Mouse (Mus musculus) lung, adult 18-20 months (tissue): ENCODE results near the gene Ift43.

Experiments
- DNase-seq, 2 experiments: peaks; one replicate each; pipeline ENCODE4 v3.0.0; 2022; ENCODE audit warnings: mixed read lengths in 2 of 2

Gene Ift43

DNA sequence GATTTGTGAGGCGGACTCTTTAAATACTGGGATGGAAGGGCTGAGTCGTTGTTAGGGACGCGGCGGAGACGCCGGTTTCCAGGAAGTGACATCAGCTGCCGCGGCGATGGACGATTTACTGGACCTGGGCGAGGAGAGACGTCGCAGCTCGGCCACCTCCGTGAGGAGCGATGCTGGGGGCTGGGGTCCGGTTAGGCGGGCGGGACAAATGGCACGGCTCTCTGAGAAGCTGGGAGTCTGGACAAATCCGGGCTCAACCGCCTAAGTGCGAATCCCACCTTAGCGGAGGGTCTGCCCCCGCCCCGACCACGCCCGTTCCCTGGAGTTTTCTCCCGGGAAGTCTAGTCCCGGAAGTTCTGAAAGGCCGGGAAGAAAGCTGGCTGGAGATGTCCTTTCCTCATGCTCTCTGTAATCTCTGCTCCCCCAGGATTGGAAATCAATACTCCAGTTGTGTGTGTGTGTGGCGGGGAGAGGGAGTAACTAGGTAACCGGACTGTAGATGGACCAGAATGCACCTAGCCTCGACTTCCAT lies at the start of gene Ift43:
TSS of gene Ift43 (plus strand) at position 61 of the 532 bp plus-strand sequence.
- peak; percentile 87 to 89 for DNase-seq

DNA sequence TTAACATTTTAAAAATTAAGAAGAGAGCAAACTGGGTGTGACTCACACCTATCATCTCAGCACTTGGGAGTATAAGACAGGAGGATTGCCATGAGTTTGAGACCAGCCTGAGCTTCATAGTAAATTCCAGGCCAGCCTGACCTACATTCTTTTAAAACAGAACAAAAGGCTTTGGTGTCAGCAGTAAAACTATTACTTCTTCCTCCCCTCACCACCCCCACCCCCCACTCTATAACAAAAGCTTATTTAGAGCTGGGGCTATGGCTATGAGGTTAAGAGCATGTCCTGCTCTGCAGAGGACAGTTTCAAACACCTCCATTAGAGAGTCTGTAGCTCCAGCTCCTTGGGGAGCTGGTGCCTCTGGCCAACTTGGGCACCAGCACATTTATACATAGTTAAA lies 46.8 kb upstream of the Ift43 start:
- no peak for DNase-seq

DNA sequence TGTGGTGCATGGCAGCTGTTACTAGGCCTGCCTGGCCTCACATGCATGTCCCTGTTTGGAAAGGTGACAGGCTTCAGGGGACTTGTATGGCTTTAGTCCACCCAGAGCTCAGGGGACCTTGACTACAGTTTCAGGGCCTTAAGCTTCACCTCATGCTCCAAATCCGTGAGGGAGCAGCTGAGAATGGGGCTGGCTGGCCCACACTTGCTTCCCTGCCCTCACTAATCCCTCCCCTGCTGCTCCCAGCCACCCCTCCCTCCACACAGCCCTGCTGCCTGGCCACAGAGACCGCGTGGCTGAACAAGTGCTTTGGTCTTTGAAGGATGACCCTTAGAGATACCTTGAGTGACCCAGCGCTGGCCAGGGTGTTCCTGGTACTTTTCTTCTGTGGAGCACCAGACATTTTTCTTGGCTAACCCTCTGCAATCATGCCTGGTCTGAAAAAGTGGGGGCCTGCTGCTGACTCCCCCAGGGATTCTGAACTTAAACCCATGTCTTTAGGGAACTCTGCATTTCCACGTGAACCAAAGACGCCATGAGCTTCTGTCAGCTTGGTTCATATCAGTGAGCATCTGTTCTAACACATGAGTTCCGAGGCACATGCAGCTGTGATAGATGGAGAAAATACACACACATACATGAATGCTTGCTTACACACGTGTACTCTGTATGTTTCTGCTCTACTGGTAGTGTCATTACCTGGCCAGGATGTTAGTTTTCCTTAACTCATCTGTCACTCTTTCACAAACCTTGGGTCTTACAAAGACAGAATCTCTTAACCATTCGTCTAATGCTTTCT lies 45.8 kb upstream of the Ift43 start:
- DNase-seq = no peak

DNA sequence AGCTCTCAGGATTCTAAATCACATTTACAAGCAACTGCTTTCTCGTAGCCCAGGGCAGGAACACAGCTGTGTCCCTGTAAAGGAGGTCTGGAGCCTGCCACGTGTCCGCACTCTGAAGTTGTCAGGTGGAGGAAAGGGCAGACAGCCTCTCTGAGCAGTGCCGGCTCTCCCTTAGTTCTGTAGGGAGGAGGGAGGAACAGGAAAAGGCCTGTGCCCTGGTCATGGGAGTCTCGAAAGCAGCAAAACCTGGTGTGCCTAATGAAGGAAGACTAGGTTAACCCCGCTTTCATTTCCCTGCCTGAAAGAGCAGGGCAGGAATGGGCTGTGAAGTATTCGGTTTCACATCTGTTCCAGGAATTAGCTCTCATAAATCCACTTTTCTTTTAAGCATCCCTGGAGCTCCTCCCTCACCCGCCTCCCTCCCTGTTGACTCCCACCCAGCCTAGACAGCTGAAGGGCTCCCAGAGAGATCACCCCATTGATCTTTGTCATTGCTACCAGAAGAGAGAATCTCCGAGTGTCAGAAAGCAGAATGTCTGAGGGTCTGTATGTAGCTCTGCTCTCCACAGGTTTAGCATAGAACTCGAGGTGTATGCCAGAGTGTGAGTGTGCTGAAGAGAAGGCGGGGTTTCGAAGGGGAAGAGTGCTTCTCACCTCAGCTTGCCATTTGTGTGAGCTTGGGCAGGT lies 45.0 kb upstream of the Ift43 start:
- DNase-seq = peak; percentile 17 to 31

DNA sequence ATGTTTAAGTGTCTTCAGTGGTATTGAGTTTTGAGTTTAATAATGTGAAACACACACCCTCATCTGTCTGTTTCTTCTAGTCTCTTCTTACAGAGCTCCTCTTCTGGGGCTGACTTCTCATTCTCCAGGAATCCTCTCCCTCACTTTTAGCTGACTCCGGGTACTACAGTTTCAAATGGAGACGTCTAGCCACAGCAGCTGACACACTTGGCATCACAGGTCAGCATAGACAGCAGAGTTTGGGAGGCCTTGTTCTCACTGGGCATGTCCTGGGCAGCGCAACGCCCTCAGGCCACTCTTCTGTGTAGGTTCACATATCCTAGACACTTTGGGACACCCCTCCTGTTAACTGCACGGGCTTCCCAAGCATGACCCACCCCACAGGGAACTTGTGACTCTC lies 43.3 kb upstream of the Ift43 start:
- no peak for DNase-seq

DNA sequence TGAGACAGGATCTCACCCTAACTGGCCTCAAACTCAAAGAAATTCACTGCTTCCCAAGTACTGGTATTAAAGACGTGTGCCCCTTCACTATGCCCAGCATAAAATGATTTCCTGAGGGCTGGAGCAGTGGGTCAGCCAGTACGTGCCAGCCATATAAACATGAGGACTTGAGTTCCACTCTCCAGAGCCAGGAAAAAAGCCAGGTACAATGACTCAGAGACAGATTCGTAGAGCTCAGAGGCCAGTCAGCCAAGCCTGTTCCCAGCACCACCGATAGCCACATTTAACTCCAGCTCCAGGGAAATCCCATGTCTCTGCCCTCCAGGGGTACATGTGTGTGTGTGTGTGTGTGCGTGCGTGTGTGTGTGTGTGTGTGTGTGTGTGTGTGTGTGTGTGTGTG lies 42.6 kb upstream of the Ift43 start:
- no peak for DNase-seq

DNA sequence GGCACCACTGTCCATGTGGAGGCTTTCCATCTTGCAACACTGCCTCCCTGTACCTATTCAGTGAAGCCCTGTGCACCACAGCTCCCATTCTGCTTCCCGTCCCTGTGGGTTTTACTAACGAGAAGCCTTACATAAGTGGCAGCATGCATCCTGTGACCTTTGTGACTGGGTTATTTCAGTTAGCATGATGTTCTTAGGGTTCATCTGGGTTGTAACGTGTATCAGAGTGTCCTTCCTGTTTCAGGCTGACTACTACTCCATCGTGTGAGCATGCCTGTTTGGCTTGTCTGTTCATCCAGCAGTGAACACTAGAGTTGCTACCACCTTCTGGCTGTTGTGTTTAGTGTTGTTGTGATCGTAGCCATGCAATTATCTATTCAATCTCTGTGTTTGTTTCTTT lies 36.2 kb upstream of the Ift43 start:
- DNase-seq = peak; percentile 20 to 29

DNA sequence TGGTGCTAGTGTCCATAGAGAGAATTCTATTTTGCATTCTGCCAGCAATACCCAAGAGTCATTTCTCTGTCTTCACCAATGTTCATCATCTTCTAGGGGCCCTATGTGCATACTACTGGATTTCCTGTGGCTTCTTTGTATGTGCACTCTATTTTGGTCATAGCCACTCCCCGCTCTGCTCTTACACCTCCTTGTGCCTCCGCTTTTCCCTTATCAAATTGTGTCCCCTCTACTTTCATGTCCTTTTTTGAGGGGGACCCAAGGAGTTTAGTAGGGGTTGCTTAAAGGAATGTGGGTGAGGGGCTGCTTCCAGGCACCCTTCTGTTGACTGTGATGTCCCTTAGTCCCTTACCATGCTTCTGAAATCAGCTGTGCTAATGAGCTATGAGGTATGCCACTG lies 35.6 kb upstream of the Ift43 start:
- DNase-seq = no peak

DNA sequence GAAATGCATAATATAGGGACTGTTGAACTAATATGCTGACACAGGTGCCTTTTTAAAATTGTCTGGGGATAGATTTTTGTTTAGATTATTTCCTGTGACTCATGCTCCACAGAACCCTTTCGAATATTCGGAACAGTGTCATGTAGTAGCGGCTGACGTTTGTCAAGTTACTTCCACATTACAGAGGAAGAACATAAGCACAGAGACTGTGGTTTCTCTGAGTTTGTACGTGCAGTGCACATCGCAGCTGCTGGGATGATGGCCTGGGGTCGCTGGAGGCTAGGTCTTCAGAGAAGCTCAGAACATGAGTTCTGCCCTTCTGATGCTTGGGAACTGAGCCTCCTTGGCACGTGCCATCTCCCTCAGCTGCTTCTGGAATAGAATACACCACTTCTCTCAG lies 35.0 kb upstream of the Ift43 start:
- DNase-seq = no peak

DNA sequence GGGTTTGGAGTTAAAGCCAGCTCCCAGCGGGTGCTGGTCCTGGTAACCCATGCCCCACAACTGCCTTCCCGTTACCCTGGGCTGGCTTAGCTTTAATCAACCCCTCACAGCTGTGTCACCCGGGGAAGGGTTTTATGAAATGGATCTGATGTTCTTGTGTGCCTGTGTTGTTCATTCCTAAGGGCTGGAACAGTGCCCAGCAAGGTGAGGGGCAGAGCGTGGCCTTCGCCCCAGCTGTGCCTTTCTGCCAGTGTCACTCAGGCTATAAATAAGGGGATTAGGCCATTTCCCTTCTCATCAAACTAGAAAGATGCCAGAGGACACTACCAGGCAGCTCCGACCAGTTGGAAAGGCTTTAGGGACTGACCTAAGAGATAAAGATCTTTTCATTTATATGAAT lies 32.5 kb upstream of the Ift43 start:
- no peak for DNase-seq

DNA sequence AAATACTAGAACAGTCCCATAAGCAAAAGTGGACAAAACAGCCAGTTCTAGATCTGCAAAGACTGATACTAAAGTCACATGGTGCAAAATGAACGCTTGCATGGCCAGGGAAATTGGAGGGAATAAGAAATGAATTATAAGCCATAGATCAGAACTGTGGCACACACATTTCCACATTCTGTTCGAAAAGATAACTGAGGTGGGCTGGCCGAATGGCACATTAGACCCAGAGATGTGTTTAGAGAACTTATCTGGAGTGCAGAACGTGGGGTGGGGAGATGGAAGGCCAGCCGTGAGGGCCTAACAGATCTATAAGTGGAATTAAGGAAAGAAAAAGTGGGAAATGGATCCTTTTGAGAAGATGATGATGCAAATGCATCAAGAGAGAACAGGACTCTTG lies 30.9 kb upstream of the Ift43 start:
- DNase-seq = no peak

DNA sequence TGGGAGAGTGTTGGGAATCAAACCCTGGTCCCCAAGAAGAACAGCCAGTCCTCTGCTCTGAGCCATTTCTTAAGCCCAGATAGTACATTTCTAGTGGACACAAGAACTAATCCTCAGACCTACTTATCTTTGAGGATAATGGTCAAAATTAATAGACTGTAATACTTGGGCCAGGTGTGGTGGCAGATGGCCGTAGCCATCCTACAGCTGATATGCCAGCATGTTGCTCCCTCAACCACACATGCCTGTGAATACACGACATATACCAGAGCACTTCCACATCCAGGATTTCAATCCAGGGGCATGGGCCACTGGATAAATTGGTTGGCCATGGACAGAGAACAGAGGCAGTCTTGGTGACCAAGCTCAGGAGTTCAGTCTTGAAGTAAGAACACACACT lies 27.0 kb upstream of the Ift43 start:
- DNase-seq = no peak

DNA sequence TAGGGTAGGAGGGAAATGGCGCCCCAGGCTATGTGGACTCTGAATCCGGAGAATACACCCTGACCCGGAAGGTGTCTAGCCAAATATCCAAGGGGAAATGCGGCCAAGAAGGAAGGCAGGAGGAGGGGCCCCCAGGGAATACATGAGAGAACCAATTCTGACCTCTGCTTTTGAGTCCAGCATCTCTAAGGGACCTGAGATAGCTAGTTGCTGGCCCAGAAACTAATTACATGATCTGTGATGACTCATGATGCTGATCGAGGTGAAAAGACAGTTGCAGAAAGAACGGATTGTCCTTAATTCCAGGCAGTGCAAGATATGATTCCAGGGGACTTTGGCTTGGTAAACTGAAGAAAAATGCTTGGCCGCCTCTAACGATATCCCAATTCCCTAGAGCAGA lies 25.4 kb upstream of the Ift43 start:
- no peak for DNase-seq

DNA sequence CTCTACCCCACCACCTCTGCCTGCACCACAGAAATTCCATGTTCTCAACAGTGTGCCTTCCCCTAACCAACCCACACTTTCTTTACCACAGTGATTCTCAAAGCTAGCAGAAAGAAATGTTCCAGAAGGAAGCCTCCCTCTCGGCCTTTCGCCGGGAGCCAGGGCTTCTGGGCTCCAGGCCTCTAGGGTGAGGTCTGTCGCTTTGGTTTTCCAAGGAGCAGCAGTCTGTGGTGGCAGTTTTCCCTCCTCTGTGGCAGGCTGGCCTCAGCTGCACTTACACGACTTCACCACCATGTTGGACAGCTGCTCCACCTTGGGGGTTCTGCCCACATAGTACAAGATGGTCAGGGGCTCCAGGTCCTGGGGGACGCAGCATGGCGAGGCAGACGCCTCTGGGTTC lies 24.8 kb upstream of the Ift43 start:
- DNase-seq = no peak

DNA sequence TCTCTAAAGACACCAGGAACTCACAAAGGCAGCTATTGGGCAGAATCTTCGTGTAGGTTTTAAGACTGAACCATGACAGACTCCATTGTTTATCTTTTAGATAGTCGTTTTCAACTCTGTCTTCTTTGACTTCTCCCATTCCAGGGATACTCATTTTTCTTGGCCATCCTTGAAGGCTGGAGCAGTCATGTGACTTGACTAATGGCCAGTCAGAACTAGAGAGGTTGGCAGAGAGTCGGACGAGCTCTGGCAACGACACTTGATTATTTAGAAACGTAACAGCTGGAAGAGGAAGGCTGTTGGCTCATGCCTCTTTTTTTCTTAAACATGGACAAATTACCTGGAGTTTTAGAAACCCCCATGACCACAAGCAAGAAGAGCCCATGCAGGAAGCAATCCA lies 23.0 kb upstream of the Ift43 start:
- DNase-seq = no peak

DNA sequence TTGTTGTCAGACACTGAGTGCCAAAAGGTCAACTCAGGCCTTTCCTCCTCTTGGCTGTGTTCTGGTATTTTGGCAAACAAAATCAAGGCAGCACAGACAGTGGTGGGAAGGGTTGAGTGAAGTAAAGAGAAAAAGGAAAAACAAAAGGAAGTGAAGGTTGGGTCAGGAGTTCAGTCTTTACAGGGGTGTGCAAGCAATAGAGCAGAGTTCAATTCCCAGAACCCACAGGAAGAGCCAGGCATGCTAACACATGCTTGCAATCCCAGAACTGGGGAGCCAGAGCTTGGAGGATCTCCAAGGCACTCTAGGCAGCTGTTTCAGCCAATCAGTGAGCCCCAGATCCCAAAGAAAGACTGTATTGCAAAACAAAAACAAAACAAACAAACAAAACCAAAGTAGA lies 17.5 kb upstream of the Ift43 start:
- no peak for DNase-seq

DNA sequence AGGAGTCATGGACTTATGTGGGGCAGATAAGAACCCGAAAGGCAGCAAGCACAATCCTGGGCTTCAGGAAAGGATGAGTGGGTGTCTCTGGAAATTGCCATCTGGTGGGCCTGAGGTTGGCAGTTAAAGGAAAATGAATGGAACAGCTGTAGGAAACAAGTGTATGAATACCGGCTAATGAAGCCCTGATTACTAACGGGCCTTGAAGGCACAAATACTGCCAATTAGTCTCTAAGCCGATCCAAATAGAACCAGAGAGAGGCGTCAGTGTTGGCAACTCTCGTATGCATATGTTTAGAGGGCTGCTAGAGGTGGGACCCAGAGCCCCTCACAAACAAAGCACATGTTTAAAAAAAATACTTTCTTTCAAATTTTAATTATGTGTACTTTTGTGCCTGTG lies 10.9 kb upstream of the Ift43 start:
- no peak for DNase-seq

DNA sequence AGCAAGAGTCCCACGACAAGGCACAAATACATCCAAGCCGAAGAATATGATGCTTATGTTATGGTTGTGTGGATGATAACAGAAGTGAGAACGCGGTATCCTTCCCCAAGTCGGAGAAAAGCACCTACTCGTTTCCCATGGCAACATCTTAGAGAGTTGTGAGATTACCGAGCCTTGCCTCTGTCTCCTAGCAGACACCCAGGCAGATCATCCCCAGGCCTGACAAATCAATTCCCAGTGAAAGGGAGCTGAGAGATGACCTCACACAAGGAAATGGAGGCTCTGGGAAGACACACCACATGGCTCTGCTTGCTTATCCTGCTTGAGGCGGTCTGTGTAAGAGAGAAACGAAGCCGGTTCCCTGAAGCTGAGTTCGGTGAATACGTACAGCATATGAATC lies 7.7 kb upstream of the Ift43 start:
- no peak for DNase-seq

DNA sequence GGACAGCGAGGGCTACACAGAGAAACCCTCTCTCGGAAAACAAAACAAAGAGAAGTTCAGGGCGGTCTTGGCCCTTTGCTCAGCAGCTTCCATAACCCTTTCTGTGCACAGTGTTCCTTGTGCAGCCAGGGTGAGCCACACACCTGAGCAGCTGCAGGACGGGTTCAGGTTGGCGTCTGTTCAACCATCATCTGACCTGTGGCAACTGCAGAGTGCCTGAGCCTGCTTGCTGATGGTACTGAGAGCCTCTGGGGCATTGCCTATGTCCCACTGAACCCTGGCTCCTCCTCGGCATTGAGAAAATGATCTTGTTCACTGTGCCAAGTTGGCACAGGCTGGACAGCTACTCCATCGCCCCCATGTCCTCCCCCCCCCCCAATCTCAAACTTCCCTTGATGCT lies 7.0 kb upstream of the Ift43 start:
- DNase-seq = no peak

DNA sequence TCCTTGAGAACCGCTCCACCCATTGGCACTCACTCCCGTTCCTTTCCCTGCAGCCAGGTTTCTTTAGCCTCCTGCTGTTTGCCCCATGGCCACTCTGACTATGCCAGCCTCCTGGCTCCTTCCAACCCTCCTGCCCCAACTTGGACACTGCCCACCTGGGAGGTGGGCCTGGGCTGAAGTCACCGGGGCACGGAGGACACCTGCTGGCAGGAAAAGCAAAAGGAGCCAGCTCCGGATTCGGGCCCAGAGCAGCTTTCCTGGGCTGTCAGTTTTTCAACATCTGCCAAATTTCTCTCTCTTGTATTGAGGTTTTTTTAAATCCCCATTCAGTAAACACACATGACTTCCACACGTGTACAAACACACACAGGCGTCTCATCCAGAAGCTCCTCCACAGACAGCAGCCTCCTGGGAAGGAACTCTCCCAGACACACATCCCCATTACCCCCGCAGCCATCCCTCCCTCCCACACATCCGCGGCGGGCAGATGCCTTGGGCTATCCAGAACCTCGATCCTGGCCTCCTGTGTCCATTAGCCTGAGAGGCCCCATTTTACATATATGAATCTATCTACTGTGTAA lies 5.9 kb upstream of the Ift43 start:
- peak; percentile 45 to 51 for DNase-seq

DNA sequence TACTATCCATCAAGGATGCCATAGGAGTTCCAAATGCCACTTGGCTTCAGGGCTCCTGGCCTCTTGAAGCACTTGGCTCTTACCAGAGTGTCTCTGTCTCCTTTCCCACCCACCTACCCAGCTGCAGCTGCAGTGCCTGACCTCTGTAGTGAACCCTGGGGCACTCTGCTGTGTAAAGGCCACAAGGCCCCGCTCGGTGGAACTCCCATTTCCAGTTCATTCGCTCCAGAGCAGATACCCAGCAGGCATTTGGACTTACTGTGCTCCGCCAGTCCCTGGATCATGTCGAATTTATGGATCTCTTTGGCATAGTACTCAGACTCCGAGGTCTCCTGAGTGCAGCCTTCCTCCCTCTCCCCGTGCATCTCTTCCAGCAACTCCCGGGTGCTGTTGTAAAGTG lies 5.0 kb upstream of the Ift43 start:
- DNase-seq = peak in 1 of 2 experiments; percentile 13

DNA sequence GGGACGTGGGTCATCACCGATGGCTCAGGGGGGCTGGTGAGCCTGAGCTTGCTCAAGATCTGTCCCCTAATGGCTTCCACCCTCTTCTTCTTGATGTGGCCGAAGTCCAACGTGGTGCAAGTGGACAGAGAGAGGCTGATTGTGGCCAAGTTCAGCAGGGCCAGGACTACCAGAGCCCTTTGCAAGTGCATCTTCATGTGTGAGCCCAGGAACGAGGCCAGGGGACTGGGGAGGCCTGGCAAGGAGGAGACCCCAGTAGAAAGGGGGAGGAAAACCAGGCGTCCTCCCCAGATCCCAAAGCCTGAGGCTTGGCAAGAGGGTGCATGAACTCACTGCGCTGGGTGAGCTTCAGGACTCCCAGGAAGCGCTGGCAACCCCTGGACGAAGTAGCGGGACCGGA lies 4.6 kb upstream of the Ift43 start:
- DNase-seq = no peak

DNA sequence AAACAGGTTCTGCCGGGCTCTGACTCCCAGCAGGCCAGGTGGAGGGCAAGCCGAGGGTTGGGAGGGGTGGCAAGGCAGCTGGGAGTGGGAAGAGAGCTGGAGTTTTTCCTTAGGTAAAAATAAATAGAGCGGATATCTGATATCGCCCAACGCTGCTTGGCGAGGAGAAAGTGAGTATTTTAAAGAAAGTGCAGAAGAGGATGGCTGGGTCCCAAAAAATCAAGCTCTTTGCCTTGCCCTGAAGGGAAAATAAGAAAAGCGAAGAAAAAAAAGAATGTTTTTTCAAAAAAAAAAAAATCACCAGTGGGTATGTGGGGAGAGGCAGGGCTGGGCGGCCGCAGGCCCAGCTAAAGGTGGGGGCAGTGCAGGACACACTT lies 4.2 kb upstream of the Ift43 start:
- peak in 1 of 2 experiments; percentile 14 for DNase-seq

DNA sequence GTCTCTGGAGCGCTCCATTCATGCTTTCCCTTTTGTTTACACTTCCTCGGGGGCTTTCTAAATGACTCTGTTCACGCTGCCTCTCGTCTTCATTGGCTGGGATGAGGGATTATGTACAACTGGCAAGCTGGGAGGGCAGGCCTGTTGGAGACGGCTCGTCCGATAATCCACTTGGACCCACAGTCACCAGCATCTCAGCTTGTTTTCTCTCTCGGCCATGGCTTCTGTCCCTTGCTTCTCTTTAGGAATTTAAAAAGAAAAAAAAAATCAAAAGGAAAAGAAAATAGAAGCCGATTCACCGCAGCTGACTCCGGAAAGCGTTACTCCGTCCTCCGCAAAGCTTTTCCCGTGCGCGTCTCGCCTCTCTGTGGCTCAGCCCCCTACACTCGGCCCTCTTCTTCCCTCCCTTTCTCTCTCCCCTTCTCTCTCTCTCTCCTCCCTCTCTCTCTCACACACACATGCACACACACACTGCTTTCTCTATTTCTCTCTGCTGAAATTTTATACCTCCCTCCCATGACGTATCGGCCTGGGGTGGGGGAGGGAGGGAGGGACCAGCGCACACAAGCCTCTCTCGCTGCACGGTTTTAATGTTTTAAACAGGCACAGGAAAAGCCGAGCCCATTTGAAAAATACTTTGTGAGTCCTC lies 3.7 kb upstream of the Ift43 start, which contains the start of gene Tgfb3:
TSS of gene Tgfb3 (minus strand) at position 489 of the 649 bp plus-strand sequence.
- peak; percentile 53 to 64 for DNase-seq
